In the genomic region with DNA sequence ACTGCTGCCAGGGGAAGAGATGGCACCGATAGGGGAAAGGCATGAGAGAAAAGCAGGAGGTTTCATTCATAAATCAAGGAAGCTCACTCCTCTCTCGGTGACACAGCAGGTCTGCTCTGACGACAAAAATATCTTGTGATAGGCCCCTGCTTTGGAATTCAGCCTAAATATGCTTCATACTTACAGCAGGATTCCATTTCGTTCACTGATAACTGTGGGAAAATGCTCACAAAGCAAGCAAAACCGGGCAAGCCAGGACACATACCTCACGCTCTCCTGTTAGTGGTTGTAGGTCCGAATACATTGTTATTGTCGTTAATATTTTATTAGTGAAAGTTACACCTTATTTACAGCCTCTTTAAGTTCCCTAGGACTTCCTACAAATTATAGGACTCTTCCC, we compare ENCODE assay signal across 20 mouse cellular contexts. TPM values are rescaled to one million over a fixed set of nuclear protein-coding genes. Genes with fewer than 3 reads are reported as not detected.
DNase-seq lines count a peak whose midpoint lies in the region; ATAC-seq and TF ChIP-seq lines count a peak whose summit lies in the region.
"Had no signal": no experiment of that assay in that cellular context is flagged by ENCODE, and none has a peak within 500 bp of the region (broad histone marks: within the 10 kb centered on the region; RNA-seq: fewer than 3 reads in every experiment).

No protein-coding gene starts in this region.

- H3K4me3 ChIP-seq in gastrocnemius, adult 2 months, result peak overlapping the region; percentile 0; the same call in 1 of the 2 replicates
- H3K4me3 ChIP-seq in hindbrain, embryonic 12.5 days, result no peak overlapping the region
- no peak overlapping the region for H3K4me3 ChIP-seq in hindbrain, postnatal 0 days (ENCODE audit: low read length)
- H3K4me3 ChIP-seq in neural tube, embryonic 13.5 days, result no peak overlapping the region
- H3K4me3 ChIP-seq in neural tube, embryonic 15.5 days (replicated peaks), result no peak overlapping the region
- H3K4me3 ChIP-seq in stomach, postnatal 0 days (ENCODE audit: low read depth, low read length), result no peak overlapping the region
- H3K4me3 ChIP-seq: liver, embryonic 15.5 days; neural tube, embryonic 12.5 days had no signal

- H3K4me2 ChIP-seq in hindbrain, embryonic 12.5 days (replicated peaks), result 0 out of 2 replicates have a peak overlapping the region, but pooled peaks have one; percentile 9
- no peak overlapping the region for H3K4me2 ChIP-seq in hindbrain, postnatal 0 days (ENCODE audit: low read depth, low read length)
- peak overlapping the region; percentile 3; the same call in 1 of the 2 replicates for H3K4me2 ChIP-seq in neural tube, embryonic 13.5 days
- H3K4me2 ChIP-seq in neural tube, embryonic 15.5 days, result no peak overlapping the region
- no peak overlapping the region for H3K4me2 ChIP-seq in stomach, postnatal 0 days (replicated peaks; ENCODE audit: low read depth)
- H3K4me2 ChIP-seq: liver, embryonic 15.5 days; neural tube, embryonic 12.5 days had no signal

- no peak for TF ChIP-seq EP300 in stomach, postnatal 0 days (optimal IDR thresholded peaks at IDR 0.05)

- no peaks in the 10 kb centered on the region for H3K9me3 ChIP-seq in hindbrain, embryonic 12.5 days (replicated peaks)
- no peaks in the 10 kb centered on the region for H3K9me3 ChIP-seq in hindbrain, postnatal 0 days (ENCODE audit: low read length)
- no peaks in the 10 kb centered on the region for H3K9me3 ChIP-seq in neural tube, embryonic 13.5 days
- no peaks in the 10 kb centered on the region for H3K9me3 ChIP-seq in neural tube, embryonic 15.5 days (replicated peaks)
- H3K9me3 ChIP-seq in stomach, postnatal 0 days (ENCODE audit: control insufficient read depth, low read length), result no peaks in the 10 kb centered on the region
- H3K9me3 ChIP-seq: liver, embryonic 15.5 days; neural tube, embryonic 12.5 days had no signal

- WGBS in hindbrain, embryonic 12.5 days, result 63% methylated on average over 8 of the region's 8 CpGs
- 62% methylated on average over 8 of the region's 8 CpGs for WGBS in hindbrain, postnatal 0 days
- 55% methylated on average over 8 of the region's 8 CpGs for WGBS in neural tube, embryonic 13.5 days
- WGBS in neural tube, embryonic 15.5 days, result 56% methylated on average over 8 of the region's 8 CpGs
- 48% methylated on average over 8 of the region's 8 CpGs for WGBS in stomach, postnatal 0 days

- no peak for ATAC-seq in hindbrain, embryonic 12.5 days (ENCODE audit: low FRiP score)
- ATAC-seq in hindbrain, postnatal 0 days, result no peak
- ATAC-seq in neural tube, embryonic 13.5 days (ENCODE audit: low read depth), result no peak
- no peak for ATAC-seq in neural tube, embryonic 15.5 days (ENCODE audit: low FRiP score)
- no peak for ATAC-seq in stomach, postnatal 0 days (ENCODE audit: low FRiP score, low TSS enrichment)
- ATAC-seq: forebrain, postnatal 0 days; inflammation-experienced regulatory T-cells, adult 6 months; midbrain, embryonic 16.5 days had no signal

- TF ChIP-seq CTCF in gastrocnemius, adult 2 months (IDR thresholded peaks at IDR 0.05), result no peak
- TF ChIP-seq CTCF in hindbrain, postnatal 0 days (IDR thresholded peaks at IDR 0.05; ENCODE audit: low read depth), result no peak
- TF ChIP-seq CTCF in stomach, postnatal 0 days (IDR thresholded peaks at IDR 0.05; ENCODE audit: low read depth), result no peak

- H3K27ac ChIP-seq in gastrocnemius, adult 2 months, result peak overlapping the region; percentile 54
- peak overlapping the region; percentile 12; the same call in 1 of the 2 replicates for H3K27ac ChIP-seq in hindbrain, embryonic 12.5 days
- H3K27ac ChIP-seq in hindbrain, postnatal 0 days, result no peak overlapping the region
- no peak overlapping the region for H3K27ac ChIP-seq in neural tube, embryonic 13.5 days (replicated peaks)
- H3K27ac ChIP-seq in neural tube, embryonic 15.5 days (replicated peaks), result no peak overlapping the region
- peak overlapping the region; percentile 41; the same call in 1 of the 2 replicates for H3K27ac ChIP-seq in stomach, postnatal 0 days (replicated peaks)
- H3K27ac ChIP-seq: liver, embryonic 15.5 days; macrophage; neural tube, embryonic 12.5 days had no signal

- intact Hi-C loops in gastrocnemius, adult 2 months (cut with DNase I), result loop anchor here (10.0 kb wide), 2 partner anchors 113 to 467 kb away; no protein-coding TSS in a partner anchor

- no peak for DNase-seq in gastrocnemius, adult 2 months
- no peak for DNase-seq in gastrocnemius, postnatal 4 days (ENCODE audit: low spot score in 2 of 2)
- DNase-seq in hindbrain, postnatal 0 days (ENCODE audit: low spot score), result no peak
- no peak for DNase-seq in stomach, postnatal 0 days (ENCODE audit: low spot score)
- no peak for DNase-seq in frontal cortex, adult 2 months (ENCODE audit: extremely low spot score in 1 of 2, low spot score in 1 of 2)
- DNase-seq: adrenal gland, adult 8-10 months; cerebellum, adult 9-11 months; embryo, embryonic 11 days; forebrain, postnatal 0 days; kidney, postnatal 36 days; left cerebral cortex, postnatal 4 days; retina, postnatal 1 day had no signal

- peaks cover 14% of the 10 kb centered on the region; the same call in 1 of the 2 replicates for H3K36me3 ChIP-seq in hindbrain, embryonic 12.5 days
- no peaks in the 10 kb centered on the region for H3K36me3 ChIP-seq in hindbrain, postnatal 0 days (ENCODE audit: insufficient read depth, low read length)
- peaks cover 25% of the 10 kb centered on the region for H3K36me3 ChIP-seq in neural tube, embryonic 13.5 days
- no peaks in the 10 kb centered on the region for H3K36me3 ChIP-seq in neural tube, embryonic 15.5 days
- peaks cover 14% of the 10 kb centered on the region; the same call in 1 of the 2 replicates for H3K36me3 ChIP-seq in stomach, postnatal 0 days (ENCODE audit: control insufficient read depth, insufficient read depth, low read length)
- H3K36me3 ChIP-seq: liver, embryonic 15.5 days had no signal

- H3K9ac ChIP-seq in hindbrain, embryonic 12.5 days, result no peak overlapping the region
- no peak overlapping the region for H3K9ac ChIP-seq in hindbrain, postnatal 0 days (replicated peaks; ENCODE audit: low read length)
- no peak overlapping the region for H3K9ac ChIP-seq in neural tube, embryonic 13.5 days
- H3K9ac ChIP-seq in neural tube, embryonic 15.5 days (replicated peaks), result no peak overlapping the region
- no peak overlapping the region for H3K9ac ChIP-seq in stomach, postnatal 0 days (ENCODE audit: low read length)
- H3K9ac ChIP-seq: forebrain, postnatal 0 days; liver, embryonic 15.5 days; neural tube, embryonic 12.5 days had no signal

- H3K27me3 ChIP-seq in hindbrain, embryonic 12.5 days, result no peaks in the 10 kb centered on the region; the same call in none of the 2 replicates
- no peaks in the 10 kb centered on the region for H3K27me3 ChIP-seq in hindbrain, postnatal 0 days (ENCODE audit: insufficient read depth, low read length)
- peaks cover 19% of the 10 kb centered on the region for H3K27me3 ChIP-seq in neural tube, embryonic 13.5 days
- no peaks in the 10 kb centered on the region for H3K27me3 ChIP-seq in neural tube, embryonic 15.5 days (replicated peaks)
- H3K27me3 ChIP-seq in stomach, postnatal 0 days (ENCODE audit: control insufficient read depth, insufficient read depth, low read length), result no peaks in the 10 kb centered on the region
- H3K27me3 ChIP-seq: liver, embryonic 15.5 days had no signal

- peaks cover 52% of the 10 kb centered on the region for H3K4me1 ChIP-seq in hindbrain, embryonic 12.5 days
- H3K4me1 ChIP-seq in hindbrain, postnatal 0 days (ENCODE audit: insufficient read depth, low read length), result no peaks in the 10 kb centered on the region
- peaks cover 63% of the 10 kb centered on the region for H3K4me1 ChIP-seq in neural tube, embryonic 13.5 days (replicated peaks)
- peaks cover 52% of the 10 kb centered on the region for H3K4me1 ChIP-seq in neural tube, embryonic 15.5 days
- no peaks in the 10 kb centered on the region; the same call in 1 of the 2 replicates for H3K4me1 ChIP-seq in stomach, postnatal 0 days (replicated peaks; ENCODE audit: control insufficient read depth, insufficient read depth)
- H3K4me1 ChIP-seq: liver, embryonic 15.5 days had no signal

RNA-seq across cellular contexts. Expression of a gene that starts 8.5 kb away (rescaled TPM):
- 1 to 10 TPM; 5.3 to 6.7 TPM for total RNA-seq in gastrocnemius, adult 2 months (2021)
- total RNA-seq in gastrocnemius, postnatal 4 days (2021), result 10 to 100 TPM; 22.1 to 25.5 TPM
- 31.6 and 34.0 TPM in 2 replicates for polyA plus RNA-seq in hindbrain, embryonic 12.5 days (2016; fragmentation: Nextera tagmentation; extraction: Ambion mirVana)
- 8.5 and 8.7 TPM in 2 replicates for total RNA-seq in hindbrain, postnatal 0 days (2014; rRNA removed)
- polyA plus RNA-seq in hindbrain, postnatal 0 days (2015; fragmentation: Nextera tagmentation; extraction: Ambion mirVana), result 4.9 and 5.5 TPM in 2 replicates
- polyA plus RNA-seq in neural tube, embryonic 13.5 days (2015; fragmentation: Nextera tagmentation; extraction: Ambion mirVana), result 17.8 and 18.8 TPM in 2 replicates
- polyA plus RNA-seq in neural tube, embryonic 15.5 days (2015; fragmentation: Nextera tagmentation; extraction: Ambion mirVana), result 7.5 and 9.3 TPM in 2 replicates
- polyA plus RNA-seq in stomach, postnatal 0 days (2015; fragmentation: Nextera tagmentation; extraction: Ambion mirVana), result 8.2 and 8.8 TPM in 2 replicates
- 4.6 TPM in 2 replicates for polyA plus RNA-seq in frontal cortex, adult 2 months (2012; rRNA removed)

Comparison
In these comparisons a context has a peak if more than half of its experiments do, and no peak if none do; other contexts are left out.
1. H3K27ac ChIP-seq: peak in gastrocnemius, adult 2 months (single experiment), hindbrain, embryonic 12.5 days (single experiment) and stomach, postnatal 0 days (single experiment); none in hindbrain, postnatal 0 days (single experiment), neural tube, embryonic 13.5 days (single experiment) and neural tube, embryonic 15.5 days (single experiment).
2. H3K4me2 ChIP-seq: peak in hindbrain, embryonic 12.5 days (single experiment) and neural tube, embryonic 13.5 days (single experiment); none in hindbrain, postnatal 0 days (single experiment), neural tube, embryonic 15.5 days (single experiment) and stomach, postnatal 0 days (single experiment).